Mouse (Mus musculus) cerebellum, adult 2 months (tissue): ENCODE measurements at regions not wholly inside any gene's neighbourhood (a gene's known extent, or its start where the extent isn't known, plus 50 kb on each side); places are given as distances from the start of the nearest gene placed in this dataset.

Experiments used
- CTCF ChIP-seq: fragments of 200-500 bp; IDR thresholded peaks from 2 replicates; pipeline ENCODE4 v1.5.1; 2011; ENCODE audit warnings: low read depth, mild to moderate bottlenecking, control low read depth, low read length, moderate library complexity, borderline replicate concordance; ENCODE audit not compliant: insufficient read depth
- POLR2A ChIP-seq: fragments of 200-500 bp; IDR thresholded peaks from 2 replicates; pipeline ENCODE4 v1.6.1; 2011; ENCODE audit warnings: low read length, control low read depth, borderline replicate concordance; ENCODE audit not compliant: insufficient read depth

DNA sequence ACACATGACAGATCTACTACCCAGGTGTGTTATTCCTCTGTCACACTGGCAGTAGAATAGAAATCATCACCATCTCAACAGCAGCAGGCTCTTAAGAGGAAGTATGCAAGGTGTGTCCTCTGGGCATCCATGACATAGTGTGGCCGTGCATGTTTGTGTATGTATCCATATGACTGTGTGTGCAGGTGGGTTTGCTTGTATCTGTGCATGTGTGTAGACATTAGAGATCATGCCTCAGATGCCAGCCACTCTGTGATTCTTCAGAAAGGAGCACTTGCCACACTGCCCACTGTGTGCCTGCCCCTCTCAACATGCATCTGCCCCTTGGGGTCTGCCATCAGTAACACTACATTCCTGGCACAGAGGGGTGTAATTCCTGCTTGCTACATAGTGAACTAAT is 280.6 kb downstream of the Pmp22 start:
- TF ChIP-seq CTCF (no peak), POLR2A (no peak)
